8 mouse cellular contexts compared by ENCODE assay signal in the genomic region with DNA sequence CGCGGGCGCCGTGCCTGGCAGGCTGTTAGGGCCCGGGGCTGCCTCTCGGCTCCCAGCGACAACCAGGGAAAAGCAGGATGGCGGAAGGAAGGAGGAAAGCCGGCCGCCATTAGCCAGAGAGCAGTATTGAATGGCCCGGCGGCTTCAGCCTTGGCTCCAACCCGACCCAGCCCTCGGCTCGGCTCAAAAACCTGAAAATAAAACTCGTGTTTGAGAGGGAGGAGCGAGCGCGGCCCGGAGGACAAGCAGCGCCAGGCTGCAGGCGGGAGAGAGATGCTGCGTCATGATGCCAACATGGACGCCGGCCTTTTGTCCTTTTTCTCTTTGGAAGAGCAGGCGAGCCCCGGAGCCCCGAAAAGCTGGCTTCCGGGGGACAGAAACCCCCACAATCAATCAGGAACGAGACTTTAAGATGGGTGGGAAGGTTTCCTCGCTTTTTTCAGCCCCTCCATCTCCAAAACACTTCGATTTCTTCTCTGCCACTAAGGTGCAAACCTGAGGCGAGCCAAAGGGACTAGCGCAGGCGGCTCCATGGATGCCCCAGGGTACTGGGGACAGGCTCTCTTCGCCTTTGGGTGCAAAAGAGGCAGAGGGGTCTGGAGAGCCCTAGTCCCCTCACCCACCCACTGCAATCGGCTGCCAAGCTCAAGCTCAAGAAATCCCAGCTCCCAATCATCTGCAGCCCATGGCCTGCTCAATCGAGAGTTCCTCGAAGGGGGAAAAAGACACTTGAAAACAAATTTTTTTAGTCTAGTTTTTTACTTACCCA. TPM values are rescaled to one million over a fixed set of nuclear protein-coding genes. Genes with fewer than 3 reads are reported as not detected.
A peak's percentile ranks its signal among the peaks of the same experiment; 100 is the strongest.
DNase-seq lines count a peak whose midpoint lies in the region; ATAC-seq lines count a peak whose summit lies in the region.

No protein-coding gene starts in this region.

- H3K4me1 ChIP-seq in hindbrain, embryonic 12.5 days, result peaks cover 49% of the 10 kb centered on the region

- no peaks in the 10 kb centered on the region for H3K9me3 ChIP-seq in hindbrain, embryonic 12.5 days (replicated peaks)

- peak overlapping the region; percentile 100 for H3K4me2 ChIP-seq in hindbrain, embryonic 12.5 days (replicated peaks)

- peak overlapping the region; percentile 100 for H3K9ac ChIP-seq in hindbrain, embryonic 12.5 days

- peaks cover 13% of the 10 kb centered on the region; the same call in 1 of the 2 replicates for H3K36me3 ChIP-seq in hindbrain, embryonic 12.5 days

- no peak for ATAC-seq in hindbrain, embryonic 12.5 days (ENCODE audit: low FRiP score)

- WGBS in hindbrain, embryonic 12.5 days, result under 1% methylated on average over 39 of the region's 39 CpGs

- peak; percentile 82 for DNase-seq in R1 (ENCODE audit: low read depth, low spot score)
- peak; percentile 95 for DNase-seq in cerebellum, adult 9-11 months
- peak; percentile 70 to 78 for DNase-seq in frontal cortex, postnatal 25 days (ENCODE audit: low spot score in 2 of 2)
- peak; percentile 74 to 80 for DNase-seq in layer of hippocampus, postnatal 25 days (ENCODE audit: extremely low spot score in 1 of 2, low spot score in 1 of 2)
- peak; percentile 91 for DNase-seq in lung, postnatal 10 days
- DNase-seq in ovary, postnatal 36 days (ENCODE audit: low spot score), result peak; percentile 84
- peak; percentile 77 to 80 for DNase-seq in thymus, postnatal 36 days

- peak overlapping the region; percentile 100 for H3K27ac ChIP-seq in hindbrain, embryonic 12.5 days

- peak overlapping the region; percentile 98 for H3K4me3 ChIP-seq in hindbrain, embryonic 12.5 days

- H3K27me3 ChIP-seq in hindbrain, embryonic 12.5 days, result no peaks in the 10 kb centered on the region

RNA-seq across cellular contexts. Expression of a gene that starts 2.9 kb away (rescaled TPM):
- polyA plus RNA-seq in hindbrain, embryonic 12.5 days (2016; fragmentation: Nextera tagmentation; extraction: Ambion mirVana), result 13.8 and 14.3 TPM in 2 replicates
- total RNA-seq in layer of hippocampus, postnatal 25 days (2021), result 10 to 100 TPM; 26.1 to 36.5 TPM

RNA-seq across cellular contexts. Expression of a gene that starts 6.6 kb away (rescaled TPM):
- polyA plus RNA-seq in hindbrain, embryonic 12.5 days (2016; fragmentation: Nextera tagmentation; extraction: Ambion mirVana), result 2.6 and 2.8 TPM in 2 replicates
- 10 to 100 TPM; 47.2 to 48.7 TPM for total RNA-seq in layer of hippocampus, postnatal 25 days (2021)

RNA-seq across cellular contexts. Expression of a gene that starts 30.1 kb away (rescaled TPM):
- 70.2 and 74.6 TPM in 2 replicates for polyA plus RNA-seq in hindbrain, embryonic 12.5 days (2016; fragmentation: Nextera tagmentation; extraction: Ambion mirVana)
- total RNA-seq in layer of hippocampus, postnatal 25 days (2021), result 10 to 100 TPM; 26.1 to 28.4 TPM

RNA-seq across cellular contexts. Expression of a gene that starts 43.4 kb away (rescaled TPM):
- polyA plus RNA-seq in hindbrain, embryonic 12.5 days (2016; fragmentation: Nextera tagmentation; extraction: Ambion mirVana), result not detected in 2 replicates
- total RNA-seq in layer of hippocampus, postnatal 25 days (2021), result not detected
